Mouse (Mus musculus) lung, postnatal 10 days (tissue): ENCODE measurements around the gene Slc24a3.

Source experiments
- DNase-seq: peaks from one replicate; pipeline ENCODE4 v3.0.0; 2021

Gene Slc24a3

GRCm38 (mm10) chr2:145457106-145457747 lies 289.7 kb downstream of the Slc24a3 start:
- no peak for DNase-seq

GRCm38 (mm10) chr2:145460854-145461423 lies 293.4 kb downstream of the Slc24a3 start:
- no peak for DNase-seq

- no peak for DNase-seq
Measured at GRCm38 (mm10) chr2:145462253-145462652, 294.7 kb downstream of the Slc24a3 start.

- no peak for DNase-seq
Measured at GRCm38 (mm10) chr2:145468701-145469325, 301.3 kb downstream of the Slc24a3 start.

GRCm38 (mm10) chr2:145477484-145477883 lies 309.9 kb downstream of the Slc24a3 start:
- DNase-seq, result no peak

GRCm38 (mm10) chr2:145479676-145480075 lies 312.1 kb downstream of the Slc24a3 start:
- no peak for DNase-seq

- no peak for DNase-seq
Measured at GRCm38 (mm10) chr2:145500231-145500630, 332.7 kb downstream of the Slc24a3 start.

GRCm38 (mm10) chr2:145501472-145501871 lies 333.9 kb downstream of the Slc24a3 start:
- no peak for DNase-seq

GRCm38 (mm10) chr2:145507702-145508101 lies 340.1 kb downstream of the Slc24a3 start:
- DNase-seq, result peak; percentile 28

- DNase-seq, result peak; percentile 61
Measured at GRCm38 (mm10) chr2:145510650-145511225, 343.2 kb downstream of the Slc24a3 start.

- no peak for DNase-seq
Measured at GRCm38 (mm10) chr2:145515956-145516355, 348.4 kb downstream of the Slc24a3 start.

GRCm38 (mm10) chr2:145517346-145517745 lies 349.8 kb downstream of the Slc24a3 start:
- peak; percentile 76 for DNase-seq

- DNase-seq, result peak; percentile 62
Measured at GRCm38 (mm10) chr2:145522017-145522416, 354.5 kb downstream of the Slc24a3 start.

- DNase-seq, result no peak
Measured at GRCm38 (mm10) chr2:145523381-145523780, 355.8 kb downstream of the Slc24a3 start.

GRCm38 (mm10) chr2:145527151-145527550 lies 359.6 kb downstream of the Slc24a3 start:
- DNase-seq, result no peak

GRCm38 (mm10) chr2:145530941-145531353 lies 363.4 kb downstream of the Slc24a3 start:
- no peak for DNase-seq

GRCm38 (mm10) chr2:145533086-145533485 lies 365.5 kb downstream of the Slc24a3 start:
- peak; percentile 72 for DNase-seq

- DNase-seq, result no peak
Measured at GRCm38 (mm10) chr2:145535307-145535706, 367.8 kb downstream of the Slc24a3 start.

GRCm38 (mm10) chr2:145535774-145536173 lies 368.2 kb downstream of the Slc24a3 start:
- DNase-seq, result no peak

GRCm38 (mm10) chr2:145536986-145537385 lies 369.4 kb downstream of the Slc24a3 start:
- no peak for DNase-seq

- DNase-seq, result no peak
Measured at GRCm38 (mm10) chr2:145541695-145542094, 374.1 kb downstream of the Slc24a3 start.

GRCm38 (mm10) chr2:145546071-145546470 lies 378.5 kb downstream of the Slc24a3 start:
- DNase-seq, result no peak

GRCm38 (mm10) chr2:145554722-145555252 lies 387.2 kb downstream of the Slc24a3 start:
- DNase-seq, result no peak

- no peak for DNase-seq
Measured at GRCm38 (mm10) chr2:145555713-145556112, 388.2 kb downstream of the Slc24a3 start.
